Mouse (Mus musculus) CH12.LX (cell line): Measurements from ENCODE around the gene Hs3st6. TPM values are rescaled to one million over a fixed set of nuclear protein-coding genes. Genes with fewer than 3 reads are reported as not detected.
A peak's percentile ranks its signal among the peaks of the same experiment; 100 is the strongest.

Experiments used
- BHLHE40 ChIP-seq: IDR thresholded peaks from 2 replicates; pipeline ENCODE4 v1.6.1; 2011; ENCODE audit warnings: mild to moderate bottlenecking, low read depth, low read length, improper control_type of control experiment
- CHD1 ChIP-seq: IDR thresholded peaks from 2 replicates; pipeline ENCODE4 v1.6.1; 2012; ENCODE audit warnings: low read depth, low read length, improper control_type of control experiment, inconsistent platforms
- ELF1 ChIP-seq: IDR thresholded peaks from 2 replicates; pipeline ENCODE4 v1.6.1; 2014; ENCODE audit warnings: low read depth, mild to moderate bottlenecking, inconsistent platforms, low read length, improper control_type of control experiment
- EP300 ChIP-seq: IDR thresholded peaks from 2 replicates; pipeline ENCODE4 v1.6.1; 2011; ENCODE audit warnings: low read length, improper control_type of control experiment
- ETS1 ChIP-seq: conservative IDR thresholded peaks from 2 replicates; pipeline ENCODE4 v1.6.1; 2012; ENCODE audit warnings: low read depth, mild to moderate bottlenecking, inconsistent platforms, low read length, improper control_type of control experiment, moderate library complexity
- HCFC1 ChIP-seq: IDR thresholded peaks from 2 replicates; pipeline ENCODE4 v1.6.1; 2012; ENCODE audit warnings: low read depth, mild to moderate bottlenecking, inconsistent platforms, low read length, improper control_type of control experiment
- IRF4 ChIP-seq: IDR thresholded peaks from 2 replicates; pipeline ENCODE4 v1.6.1; 2014; ENCODE audit warnings: low read depth, mild to moderate bottlenecking, inconsistent platforms, low read length, improper control_type of control experiment
- JUN ChIP-seq: IDR thresholded peaks from 2 replicates; pipeline ENCODE4 v1.6.1; 2011; ENCODE audit warnings: low read depth, mild to moderate bottlenecking, low read length, improper control_type of control experiment, moderate library complexity; ENCODE audit not compliant: insufficient read depth
- JUND ChIP-seq: conservative IDR thresholded peaks from 2 replicates; pipeline ENCODE4 v1.6.1; 2011; ENCODE audit warnings: low read depth, low read length, improper control_type of control experiment
- MAFK ChIP-seq: IDR thresholded peaks from 2 replicates; pipeline ENCODE4 v1.6.1; 2011; ENCODE audit warnings: low read length, improper control_type of control experiment; ENCODE audit not compliant: insufficient replicate concordance
- MAX ChIP-seq: IDR thresholded peaks from 2 replicates; pipeline ENCODE4 v1.6.1; 2011; ENCODE audit warnings: low read length, improper control_type of control experiment
- MAZ ChIP-seq: IDR thresholded peaks from 2 replicates; pipeline ENCODE4 v1.6.1; 2012; ENCODE audit warnings: low read depth, mild to moderate bottlenecking, inconsistent platforms, low read length, improper control_type of control experiment, moderate library complexity
- MXI1 ChIP-seq: IDR thresholded peaks from 2 replicates; pipeline ENCODE4 v1.6.1; 2011; ENCODE audit warnings: mild to moderate bottlenecking, low read depth, low read length, improper control_type of control experiment
- NELFE ChIP-seq: IDR thresholded peaks from 2 replicates; pipeline ENCODE4 v1.6.1; 2011; ENCODE audit warnings: low read depth, low read length, improper control_type of control experiment
- NRF1 ChIP-seq: IDR thresholded peaks from 2 replicates; pipeline ENCODE4 v1.6.1; 2014; ENCODE audit warnings: low read depth, mild to moderate bottlenecking, inconsistent platforms, low read length, improper control_type of control experiment, moderate library complexity
- PAX5 ChIP-seq: IDR thresholded peaks from 2 replicates; pipeline ENCODE4 v1.6.1; 2012; ENCODE audit warnings: low read length, inconsistent platforms, mixed read lengths
- POLR2AphosphoS2 ChIP-seq: IDR thresholded peaks from 2 replicates; pipeline ENCODE4 v1.6.1; 2011; ENCODE audit warnings: low read depth, low read length, improper control_type of control experiment
- TCF12 ChIP-seq: IDR thresholded peaks from 2 replicates; pipeline ENCODE4 v1.6.1; 2014; ENCODE audit warnings: low read depth, mild to moderate bottlenecking, inconsistent platforms, low read length, improper control_type of control experiment
- UBTF ChIP-seq: IDR thresholded peaks from 2 replicates; pipeline ENCODE4 v1.6.1; 2012; ENCODE audit warnings: low read depth, mild to moderate bottlenecking, inconsistent platforms, low read length, improper control_type of control experiment, moderate library complexity
- USF1 ChIP-seq: IDR thresholded peaks from 2 replicates; pipeline ENCODE4 v1.6.1; 2014; ENCODE audit warnings: low read depth, mild to moderate bottlenecking, inconsistent platforms, low read length, improper control_type of control experiment
- USF2 ChIP-seq: conservative IDR thresholded peaks from 2 replicates; pipeline ENCODE4 v1.6.1; 2011; ENCODE audit warnings: low read depth, low read length, improper control_type of control experiment
- ZC3H11A ChIP-seq: IDR thresholded peaks from 2 replicates; pipeline ENCODE4 v1.6.1; 2012; ENCODE audit warnings: low read depth, mild to moderate bottlenecking, inconsistent platforms, low read length, improper control_type of control experiment
- polyA plus RNA-seq: library from polyadenylated mRNA; unstranded; fragments of >175 nt; gene quantifications from 2 replicates; pipeline ENCODE4 v1.2.1, GENCODE M21; 2012; ENCODE audit warnings: low read depth; ENCODE audit not compliant: insufficient read length
- total RNA-seq, 2 experiments: library from RNA; depleted of rRNA; stranded (reverse); fragments of 300-350 nt in 1 of 2; fragments of >200 nt in 1 of 2; gene quantifications; 2 replicates each; pipeline ENCODE4 v1.2.3; 2012 to 2014

Hs3st6 gene
- total and polyA plus RNA-seq, 3 experiments: 0.30 TPM; not detected in 2

GRCm38 (mm10) chr17:24803952-24804951 is 51.5 kb downstream of the Hs3st6 start, which contains the start of gene Meiob (continued):
- no peak for TF ChIP-seq CHD1
- 0 out of 2 replicates have a peak, but pooled peaks have one; percentile 10 for TF ChIP-seq HCFC1
- 0 out of 2 replicates have a peak, but pooled peaks have one; percentile 18 for TF ChIP-seq IRF4
- peak; percentile 83 for TF ChIP-seq NELFE
- peak; percentile 98 for TF ChIP-seq MXI1
- TF ChIP-seq TCF12: peak; percentile 53
- TF ChIP-seq PAX5: no peak
- peak; percentile 90 for TF ChIP-seq BHLHE40
- TF ChIP-seq MAFK: no peak
- TF ChIP-seq ZC3H11A: no peak
- no peak for TF ChIP-seq NRF1
- TF ChIP-seq ELF1: no peak
- no peak for TF ChIP-seq JUN
- TF ChIP-seq USF2: no peak
- 0 out of 2 replicates have a peak, but pooled peaks have one; percentile 28 for TF ChIP-seq MAZ
- no peak for TF ChIP-seq UBTF
- peak; percentile 96 for TF ChIP-seq MAX
- TF ChIP-seq ETS1: no peak
- no peak; the same call in 1 of the 2 replicates for TF ChIP-seq USF1
- TF ChIP-seq POLR2AphosphoS2: peak; percentile 68; the same call in 1 of the 2 replicates
- TF ChIP-seq EP300: no peak
- no peak for TF ChIP-seq JUND
- TF ChIP-seq, all 38 proteins: peak for 14

Other genes starting within 250 kb of the Hs3st6 start
Only the 20 nearest of the 28 such genes appear.
- 35.2 and 35.4 TPM in 2 replicates for gene Tsc2, start 120.4 kb upstream of the Hs3st6 start, total RNA-seq (2012; rRNA removed)
- gene Tsc2, start 120.4 kb upstream of the Hs3st6 start, total RNA-seq (2014; rRNA removed): 7.8 and 9.1 TPM in 2 replicates
- 54.4 and 69.8 TPM in 2 replicates for gene Tsc2, start 120.4 kb upstream of the Hs3st6 start, polyA plus RNA-seq
- 21.9 and 24.0 TPM in 2 replicates for gene Nthl1, start 120.3 kb upstream of the Hs3st6 start, total RNA-seq (2012; rRNA removed)
- gene Nthl1, start 120.3 kb upstream of the Hs3st6 start, total RNA-seq (2014; rRNA removed): 20.1 TPM in 2 replicates
- 20.4 and 25.7 TPM in 2 replicates for gene Nthl1, start 120.3 kb upstream of the Hs3st6 start, polyA plus RNA-seq
- 4.4 and 5.5 TPM in 2 replicates for gene Slc9a3r2, start 102.7 kb upstream of the Hs3st6 start, total RNA-seq (2012; rRNA removed)
- gene Slc9a3r2, start 102.7 kb upstream of the Hs3st6 start, total RNA-seq (2014; rRNA removed): 1.8 and 2.1 TPM in 2 replicates
- 4.8 and 5.1 TPM in 2 replicates for gene Slc9a3r2, start 102.7 kb upstream of the Hs3st6 start, polyA plus RNA-seq
- gene Npw, start 94.5 kb upstream of the Hs3st6 start, total RNA-seq (2012; rRNA removed): not detected in 2 replicates
- gene Npw, start 94.5 kb upstream of the Hs3st6 start, total RNA-seq (2014; rRNA removed): not detected in 2 replicates
- not detected in 2 replicates for gene Npw, start 94.5 kb upstream of the Hs3st6 start, polyA plus RNA-seq
- 27.9 and 31.8 TPM in 2 replicates for gene Zfp598, start 83.3 kb upstream of the Hs3st6 start, total RNA-seq (2012; rRNA removed)
- gene Zfp598, start 83.3 kb upstream of the Hs3st6 start, total RNA-seq (2014; rRNA removed): 22.1 and 23.4 TPM in 2 replicates
- 43.5 and 54.0 TPM in 2 replicates for gene Zfp598, start 83.3 kb upstream of the Hs3st6 start, polyA plus RNA-seq
- gene Syngr3, start 63.0 kb upstream of the Hs3st6 start, total RNA-seq (2012; rRNA removed): 2.2 and 3.9 TPM in 2 replicates
- 0.23 and 0.32 TPM in 2 replicates for gene Syngr3, start 63.0 kb upstream of the Hs3st6 start, total RNA-seq (2014; rRNA removed)
- 0.33 and 0.35 TPM in 2 replicates for gene Syngr3, start 63.0 kb upstream of the Hs3st6 start, polyA plus RNA-seq
- 102 and 105 TPM in 2 replicates for gene Gfer, start 56.8 kb upstream of the Hs3st6 start, total RNA-seq (2012; rRNA removed)
- 67.6 and 69.1 TPM in 2 replicates for gene Gfer, start 56.8 kb upstream of the Hs3st6 start, total RNA-seq (2014; rRNA removed)
- 94.8 and 100.0 TPM in 2 replicates for gene Gfer, start 56.8 kb upstream of the Hs3st6 start, polyA plus RNA-seq
- 0.80 and 0.89 TPM in 2 replicates for gene Noxo1, start 56.8 kb upstream of the Hs3st6 start, total RNA-seq (2012; rRNA removed)
- gene Noxo1, start 56.8 kb upstream of the Hs3st6 start, total RNA-seq (2014; rRNA removed): 0.47 and 0.54 TPM in 2 replicates
- 0.95 and 2.5 TPM in 2 replicates for gene Noxo1, start 56.8 kb upstream of the Hs3st6 start, polyA plus RNA-seq
- 98.0 and 122 TPM in 2 replicates for gene Tbl3, start 45.3 kb upstream of the Hs3st6 start, total RNA-seq (2012; rRNA removed)
- gene Tbl3, start 45.3 kb upstream of the Hs3st6 start, total RNA-seq (2014; rRNA removed): 99.7 and 105 TPM in 2 replicates
- gene Tbl3, start 45.3 kb upstream of the Hs3st6 start, polyA plus RNA-seq: 101 and 104 TPM in 2 replicates
- 0.38 and 0.59 TPM in 2 replicates for gene Rnf151, start 34.9 kb upstream of the Hs3st6 start, total RNA-seq (2012; rRNA removed)
- not detected in 2 replicates for gene Rnf151, start 34.9 kb upstream of the Hs3st6 start, total RNA-seq (2014; rRNA removed)
- 0.20 and 0.34 TPM in 2 replicates for gene Rnf151, start 34.9 kb upstream of the Hs3st6 start, polyA plus RNA-seq
- gene Rps2, start 34.9 kb upstream of the Hs3st6 start, total RNA-seq (2012; rRNA removed): 5,102 and 6,050 TPM in 2 replicates
- gene Rps2, start 34.9 kb upstream of the Hs3st6 start, total RNA-seq (2014; rRNA removed): 5,117 and 5,410 TPM in 2 replicates
- gene Rps2, start 34.9 kb upstream of the Hs3st6 start, polyA plus RNA-seq: 1,976 and 2,057 TPM in 2 replicates
- gene Ndufb10, start 28.5 kb upstream of the Hs3st6 start, total RNA-seq (2012; rRNA removed): 188 and 207 TPM in 2 replicates
- 207 and 208 TPM in 2 replicates for gene Ndufb10, start 28.5 kb upstream of the Hs3st6 start, total RNA-seq (2014; rRNA removed)
- 136 and 155 TPM in 2 replicates for gene Ndufb10, start 28.5 kb upstream of the Hs3st6 start, polyA plus RNA-seq
- gene Rpl3l, start 25.2 kb upstream of the Hs3st6 start, total RNA-seq (2012; rRNA removed): 0.17 TPM in 1 of 2 replicates, not detected in the other
- gene Rpl3l, start 25.2 kb upstream of the Hs3st6 start, total RNA-seq (2014; rRNA removed): 0.24 TPM in 1 of 2 replicates, not detected in the other
- gene Rpl3l, start 25.2 kb upstream of the Hs3st6 start, polyA plus RNA-seq: 0.79 and 0.91 TPM in 2 replicates
- 38.4 and 39.7 TPM in 2 replicates for gene Msrb1, start 16.3 kb upstream of the Hs3st6 start, total RNA-seq (2012; rRNA removed)
- 21.3 and 26.9 TPM in 2 replicates for gene Msrb1, start 16.3 kb upstream of the Hs3st6 start, total RNA-seq (2014; rRNA removed)
- 60.5 and 70.0 TPM in 2 replicates for gene Msrb1, start 16.3 kb upstream of the Hs3st6 start, polyA plus RNA-seq
- 0.08 and 0.30 TPM in 2 replicates for gene Meiob, start 51.3 kb downstream of the Hs3st6 start, total RNA-seq (2012; rRNA removed)
- 0.22 and 0.40 TPM in 2 replicates for gene Meiob, start 51.3 kb downstream of the Hs3st6 start, total RNA-seq (2014; rRNA removed)
- 0.15 and 0.23 TPM in 2 replicates for gene Meiob, start 51.3 kb downstream of the Hs3st6 start, polyA plus RNA-seq
- 28.1 and 31.0 TPM in 2 replicates for gene Hagh, start 87.2 kb downstream of the Hs3st6 start, total RNA-seq (2012; rRNA removed)
- gene Hagh, start 87.2 kb downstream of the Hs3st6 start, total RNA-seq (2014; rRNA removed): 27.3 and 28.1 TPM in 2 replicates
- 18.1 and 18.9 TPM in 2 replicates for gene Hagh, start 87.2 kb downstream of the Hs3st6 start, polyA plus RNA-seq
- 8.0 and 8.2 TPM in 2 replicates for gene Fahd1, start 97.4 kb downstream of the Hs3st6 start, total RNA-seq (2012; rRNA removed)
- gene Fahd1, start 97.4 kb downstream of the Hs3st6 start, total RNA-seq (2014; rRNA removed): 6.3 and 7.3 TPM in 2 replicates
- 5.2 and 5.8 TPM in 2 replicates for gene Fahd1, start 97.4 kb downstream of the Hs3st6 start, polyA plus RNA-seq
- gene Igfals, start 113.0 kb downstream of the Hs3st6 start, total RNA-seq (2012; rRNA removed): 5.5 and 9.8 TPM in 2 replicates
- 5.0 and 5.4 TPM in 2 replicates for gene Igfals, start 113.0 kb downstream of the Hs3st6 start, total RNA-seq (2014; rRNA removed)
- gene Igfals, start 113.0 kb downstream of the Hs3st6 start, polyA plus RNA-seq: 5.1 and 6.3 TPM in 2 replicates
- gene Nubp2, start 133.4 kb downstream of the Hs3st6 start, total RNA-seq (2012; rRNA removed): 70.9 and 86.9 TPM in 2 replicates
- 74.3 and 89.1 TPM in 2 replicates for gene Nubp2, start 133.4 kb downstream of the Hs3st6 start, total RNA-seq (2014; rRNA removed)
- 109 and 124 TPM in 2 replicates for gene Nubp2, start 133.4 kb downstream of the Hs3st6 start, polyA plus RNA-seq
- 23.3 and 27.3 TPM in 2 replicates for gene Spsb3, start 133.7 kb downstream of the Hs3st6 start, total RNA-seq (2012; rRNA removed)
- gene Spsb3, start 133.7 kb downstream of the Hs3st6 start, total RNA-seq (2014; rRNA removed): 21.1 and 21.3 TPM in 2 replicates
- gene Spsb3, start 133.7 kb downstream of the Hs3st6 start, polyA plus RNA-seq: 13.3 and 14.4 TPM in 2 replicates